Mouse (Mus musculus): ENCODE results near the gene Bptf. TPM values are rescaled to one million over a fixed set of nuclear protein-coding genes. Genes with fewer than 3 reads are reported as not detected.
A peak's percentile ranks its signal among the peaks of the same experiment; 100 is the strongest.
"Not testable (repeated sequence)": the region's sequence is repeated elsewhere in the genome, so short reads cannot be mapped to it uniquely, and the experiment has no call there.

Bptf gene
- polyA plus RNA-seq, 1 experiment from 2014 or later = 14.4 TPM

DNA sequence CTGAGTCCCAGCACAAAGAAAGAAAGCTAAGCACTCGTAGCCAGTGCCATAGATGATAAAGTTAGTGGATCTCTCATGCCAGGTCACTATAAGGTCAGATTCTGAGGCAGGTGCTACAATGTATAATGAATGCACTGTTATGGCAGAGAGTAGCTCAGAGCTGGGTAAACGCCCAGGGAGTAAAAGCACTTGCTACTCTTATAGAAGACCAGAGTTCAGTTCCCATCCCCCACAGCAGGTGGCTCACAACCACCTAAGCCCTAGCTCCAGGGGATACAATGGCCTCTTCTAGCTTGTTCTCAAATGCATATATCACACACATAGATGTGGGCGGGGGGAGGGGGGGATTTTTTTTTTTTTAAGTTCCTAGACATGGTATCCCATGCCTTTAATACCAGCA lies 3.8 kb upstream of the Bptf start:
- ATAC-seq = no peak
- TF ChIP-seq CTCF (IDR thresholded peaks at IDR 0.05; ENCODE audit: low read depth) = no peak
- H3K9ac ChIP-seq (ENCODE audit: low read depth, low read length) = no peak overlapping the region
- no peaks in the 10 kb centered on the region for H3K36me3 ChIP-seq (ENCODE audit: control insufficient read depth, insufficient read depth)
- 45% methylated on average over 3 of the region's 3 CpGs for WGBS
- H3K27me3 ChIP-seq (replicated peaks; ENCODE audit: control insufficient read depth, insufficient read depth, low read length) = no peaks in the 10 kb centered on the region
- no peak overlapping the region for H3K4me3 ChIP-seq (ENCODE audit: low read depth, low read length)
- no peak overlapping the region for H3K4me2 ChIP-seq (replicated peaks; ENCODE audit: low read depth)
- H3K9me3 ChIP-seq (ENCODE audit: control insufficient read depth) = no peaks in the 10 kb centered on the region
- H3K4me1 ChIP-seq (replicated peaks; ENCODE audit: control insufficient read depth, insufficient read depth, low read length) = no peaks in the 10 kb centered on the region
- H3K27ac ChIP-seq (ENCODE audit: low read depth, low read length) = no peak overlapping the region

- H3K27ac ChIP-seq (ENCODE audit: low read depth, low read length) = 0 out of 2 replicates have a peak overlapping the region, but pooled peaks have one; percentile 97
- H3K9me3 ChIP-seq (ENCODE audit: control insufficient read depth) = no peaks in the 10 kb centered on the region
- no peaks in the 10 kb centered on the region for H3K27me3 ChIP-seq (replicated peaks; ENCODE audit: control insufficient read depth, insufficient read depth, low read length)
- H3K4me3 ChIP-seq (ENCODE audit: low read depth, low read length) = peak overlapping the region; percentile 96
- under 1% methylated on average over 16 of the region's 16 CpGs for WGBS
- peak overlapping the region; percentile 85 for H3K4me2 ChIP-seq (replicated peaks; ENCODE audit: low read depth)
- no peaks in the 10 kb centered on the region for H3K4me1 ChIP-seq (replicated peaks; ENCODE audit: control insufficient read depth, insufficient read depth, low read length)
- no peak for TF ChIP-seq CTCF (IDR thresholded peaks at IDR 0.05; ENCODE audit: low read depth)
- peak; percentile 63 for ATAC-seq
- H3K9ac ChIP-seq (ENCODE audit: low read depth, low read length) = peak overlapping the region; percentile 97
- H3K36me3 ChIP-seq (ENCODE audit: control insufficient read depth, insufficient read depth) = no peaks in the 10 kb centered on the region
These were observed 499 bp upstream of the Bptf start for GRCm38 (mm10) chr11:107132426-107132825.

- H3K27me3 ChIP-seq (replicated peaks; ENCODE audit: control insufficient read depth, insufficient read depth, low read length) = no peaks in the 10 kb centered on the region
- TF ChIP-seq CTCF (IDR thresholded peaks at IDR 0.05; ENCODE audit: low read depth) = no peak
- H3K36me3 ChIP-seq (ENCODE audit: control insufficient read depth, insufficient read depth) = no peaks in the 10 kb centered on the region
- WGBS = under 1% methylated on average over 58 of the region's 65 CpGs
- no peaks in the 10 kb centered on the region for H3K4me1 ChIP-seq (replicated peaks; ENCODE audit: control insufficient read depth, insufficient read depth, low read length)
- ATAC-seq = peak; percentile 59
- no peaks in the 10 kb centered on the region for H3K9me3 ChIP-seq (ENCODE audit: control insufficient read depth)
- peak overlapping the region; percentile 97 for H3K27ac ChIP-seq (ENCODE audit: low read depth, low read length)
- H3K4me2 ChIP-seq (replicated peaks; ENCODE audit: low read depth) = peak overlapping the region; percentile 85
- H3K9ac ChIP-seq (ENCODE audit: low read depth, low read length) = peak overlapping the region; percentile 97
- H3K4me3 ChIP-seq (ENCODE audit: low read depth, low read length) = peak overlapping the region; percentile 96
These were observed 813 bp downstream of the Bptf start for GRCm38 (mm10) chr11:107130879-107131748.

DNA sequence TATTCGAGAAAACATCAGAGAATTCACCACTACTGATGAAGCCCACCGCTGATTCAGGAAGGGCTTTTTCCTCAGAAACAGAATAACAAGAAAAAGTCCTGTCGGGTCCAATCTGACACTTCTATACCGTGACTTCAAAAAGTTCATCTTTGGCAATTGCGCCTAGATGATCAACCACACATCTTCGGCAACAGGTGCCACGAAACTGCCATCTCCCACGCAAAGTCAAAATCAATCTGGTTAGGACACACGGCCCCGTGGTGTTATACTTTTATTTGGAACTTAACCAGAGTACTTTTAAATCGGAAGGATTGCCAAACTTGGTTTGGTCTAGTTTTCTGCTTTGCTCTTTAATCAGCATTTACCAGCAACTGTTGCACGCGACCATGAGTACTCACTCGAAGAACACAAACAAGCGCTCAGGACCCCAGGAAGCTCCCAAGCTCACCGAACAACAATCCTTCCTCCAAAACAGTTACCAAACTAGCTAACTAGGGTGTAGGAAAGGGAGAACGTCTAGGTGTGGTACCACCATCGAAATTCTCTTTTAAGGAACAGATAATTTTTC lies 1.6 kb downstream of the Bptf start:
- H3K27ac ChIP-seq (ENCODE audit: low read depth, low read length) = no peak overlapping the region
- no peak for ATAC-seq
- no peak for TF ChIP-seq CTCF (IDR thresholded peaks at IDR 0.05; ENCODE audit: low read depth)

DNA sequence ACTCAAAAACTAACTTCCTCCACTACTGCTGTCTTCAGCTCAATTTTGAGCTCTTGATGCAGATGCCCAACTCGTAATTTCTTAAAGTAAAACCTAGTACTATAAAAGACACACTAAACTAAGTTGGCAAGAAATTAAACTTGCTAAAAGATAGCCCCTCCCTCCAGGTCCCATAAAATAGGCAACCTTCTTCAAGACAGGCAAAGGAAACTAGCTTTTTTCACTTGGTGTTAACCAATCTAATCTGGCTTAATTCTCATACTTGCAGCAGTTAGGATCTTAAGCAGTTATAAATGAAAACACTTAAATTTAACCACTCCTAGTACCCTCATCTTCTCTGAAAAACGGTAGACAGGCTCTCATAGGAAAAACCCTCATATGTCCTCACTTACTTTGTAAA lies 2.3 kb downstream of the Bptf start:
- no peak overlapping the region for H3K9ac ChIP-seq (ENCODE audit: low read depth, low read length)
- peak overlapping the region; percentile 85 for H3K4me2 ChIP-seq (replicated peaks; ENCODE audit: low read depth)
- H3K27me3 ChIP-seq (replicated peaks; ENCODE audit: control insufficient read depth, insufficient read depth, low read length) = no peaks in the 10 kb centered on the region
- H3K36me3 ChIP-seq (ENCODE audit: control insufficient read depth, insufficient read depth) = no peaks in the 10 kb centered on the region
- 12% methylated on average over 2 of the region's 2 CpGs for WGBS
- no peak overlapping the region for H3K27ac ChIP-seq (ENCODE audit: low read depth, low read length)
- TF ChIP-seq CTCF (IDR thresholded peaks at IDR 0.05; ENCODE audit: low read depth) = no peak
- no peaks in the 10 kb centered on the region for H3K9me3 ChIP-seq (ENCODE audit: control insufficient read depth)
- no peak for ATAC-seq
- H3K4me3 ChIP-seq (ENCODE audit: low read depth, low read length) = peak overlapping the region; percentile 96
- H3K4me1 ChIP-seq (replicated peaks; ENCODE audit: control insufficient read depth, insufficient read depth, low read length) = no peaks in the 10 kb centered on the region

More for the DNA sequence above, 1.6 kb downstream of the Bptf start:
- under 1% methylated on average over 18 of the region's 18 CpGs for WGBS
- Histone ChIP-seq H3K4me3 (ENCODE audit: low read depth, low read length) (peak overlapping the region; percentile 96), H3K9ac (ENCODE audit: low read depth, low read length) (peak overlapping the region; percentile 97), H3K4me2 (replicated peaks; ENCODE audit: low read depth) (peak overlapping the region; percentile 85), H3K4me1 (replicated peaks; ENCODE audit: control insufficient read depth, insufficient read depth, low read length) (no peaks in the 10 kb centered on the region), H3K36me3 (ENCODE audit: control insufficient read depth, insufficient read depth) (no peaks in the 10 kb centered on the region), H3K9me3 (ENCODE audit: control insufficient read depth) (no peaks in the 10 kb centered on the region), H3K27me3 (replicated peaks; ENCODE audit: control insufficient read depth, insufficient read depth, low read length) (no peaks in the 10 kb centered on the region)

DNA sequence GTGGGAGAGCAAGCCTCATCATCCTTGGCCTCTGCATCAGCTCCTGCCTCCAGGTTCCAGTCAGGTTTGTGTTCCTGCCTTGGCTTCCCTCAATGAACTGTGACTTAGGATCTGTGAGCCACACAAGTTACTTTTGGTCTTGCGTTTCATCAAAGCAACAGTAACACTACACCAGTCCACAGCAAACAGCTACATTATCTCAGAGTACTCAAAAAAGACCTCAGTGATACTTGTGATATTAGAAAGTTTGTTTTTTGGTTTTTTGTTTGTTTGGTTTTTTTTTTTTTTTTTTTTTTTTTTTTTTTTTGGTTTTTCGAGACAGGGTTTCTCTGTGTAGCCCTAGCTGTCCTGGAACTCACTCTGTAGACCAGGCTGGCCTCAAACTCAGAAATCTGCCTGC lies 5.2 kb downstream of the Bptf start:
- not testable (repeated sequence) for ATAC-seq; H3K4me1 ChIP-seq (replicated peaks; ENCODE audit: control insufficient read depth, insufficient read depth, low read length); H3K4me3 ChIP-seq (ENCODE audit: low read depth, low read length); H3K4me2 ChIP-seq (replicated peaks; ENCODE audit: low read depth); H3K9me3 ChIP-seq (ENCODE audit: control insufficient read depth); H3K27ac ChIP-seq (ENCODE audit: low read depth, low read length); H3K9ac ChIP-seq (ENCODE audit: low read depth, low read length); H3K36me3 ChIP-seq (ENCODE audit: control insufficient read depth, insufficient read depth); H3K27me3 ChIP-seq (replicated peaks; ENCODE audit: control insufficient read depth, insufficient read depth, low read length)
- 97% methylated on average over 1 of the region's 2 CpGs for WGBS

All from intestine, postnatal 0 days (tissue).